Mouse (Mus musculus): ENCODE data around the gene Gm20388. TPM values are rescaled to one million over a fixed set of nuclear protein-coding genes. Genes with fewer than 3 reads are reported as not detected.

Gm20388 gene
- polyA plus RNA-seq, 1 experiment from 2014 or later: 3.6 TPM

DNA sequence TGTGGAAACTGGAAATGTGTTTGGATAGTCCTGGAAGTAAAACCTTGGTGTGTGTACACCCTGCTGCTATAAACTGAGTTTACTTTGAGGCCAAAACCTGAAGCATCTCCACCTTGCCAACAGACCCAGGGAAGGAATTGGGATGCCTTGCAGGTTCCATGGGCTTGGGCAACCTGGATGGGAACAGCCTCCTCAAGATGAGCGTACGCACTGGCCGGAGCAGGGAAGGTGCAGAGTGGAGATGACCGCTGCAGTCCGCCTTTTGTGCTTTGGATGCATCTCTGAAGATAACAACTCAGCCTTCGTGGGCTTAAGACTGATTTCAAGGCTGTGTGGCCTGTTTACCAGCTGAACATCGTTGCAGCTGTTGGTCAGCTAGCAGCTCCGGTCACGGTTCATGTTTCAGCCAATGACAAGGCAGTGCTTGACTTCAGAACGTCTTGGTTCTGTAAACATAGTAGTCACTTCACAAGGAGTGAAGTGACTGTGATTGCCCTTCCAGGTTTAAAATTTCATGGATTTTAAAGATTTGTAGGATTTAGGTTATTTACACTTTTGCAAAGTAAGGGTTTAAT is 2044.4 kb downstream of the Gm20388 start:
- 86% methylated on average over 10 of the region's 10 CpGs for WGBS
- Histone ChIP-seq H3K4me3 (no peak overlapping the region), H3K9me3 (no peaks in the 10 kb centered on the region), H3K27ac (replicated peaks) (no peak overlapping the region), H3K27me3 (replicated peaks; ENCODE audit: low read depth, poor library complexity, severe bottlenecking) (no peaks in the 10 kb centered on the region), H3K36me3 (replicated peaks) (peaks cover 51% of the 10 kb centered on the region), H3K4me1 (peaks cover 23% of the 10 kb centered on the region)
- no peak for DNase-seq (ENCODE audit: low spot score)

DNA sequence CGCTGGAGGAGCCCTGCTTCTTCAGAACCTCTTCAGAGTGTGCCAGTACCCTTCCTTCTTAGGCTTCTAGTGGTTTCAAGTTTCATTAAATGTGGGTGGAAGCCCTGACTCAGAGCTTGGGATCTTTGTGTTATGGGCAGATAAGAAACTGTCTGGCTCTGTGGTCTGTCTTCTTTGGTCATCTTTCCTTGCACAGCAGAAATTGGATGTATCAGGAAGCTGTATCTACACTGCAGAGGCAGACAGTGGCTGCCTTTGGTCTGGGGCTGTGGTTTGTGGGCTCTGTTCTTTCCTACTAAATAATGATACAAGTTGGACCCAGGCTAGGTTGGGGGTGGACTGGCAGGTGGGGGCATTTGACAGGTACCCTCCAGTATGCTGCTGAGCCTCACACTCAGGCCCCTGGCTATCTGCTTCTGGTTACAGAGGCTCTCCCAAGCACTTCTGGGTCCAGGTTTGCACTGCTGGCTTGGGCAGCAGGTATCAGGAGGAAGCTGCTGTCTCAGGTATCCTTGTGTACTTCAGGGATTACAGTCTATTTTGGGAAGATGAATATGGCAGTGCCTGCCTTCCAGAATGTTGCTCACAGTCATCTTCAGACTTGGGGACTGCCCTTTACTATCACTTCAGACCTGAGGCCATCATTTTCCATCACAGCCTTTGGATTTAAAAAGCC is 2045.3 kb downstream of the Gm20388 start:
- WGBS: 71% methylated on average over 1 of the region's 1 CpGs
- H3K9me3 ChIP-seq: no peaks in the 10 kb centered on the region
- H3K4me3 ChIP-seq: no peak overlapping the region
- no peak for DNase-seq (ENCODE audit: low spot score)
- no peaks in the 10 kb centered on the region for H3K27me3 ChIP-seq (replicated peaks; ENCODE audit: low read depth, poor library complexity, severe bottlenecking)
- peaks cover 51% of the 10 kb centered on the region for H3K36me3 ChIP-seq (replicated peaks)
- H3K4me1 ChIP-seq: peaks cover 23% of the 10 kb centered on the region
- H3K27ac ChIP-seq (replicated peaks): no peak overlapping the region

DNA sequence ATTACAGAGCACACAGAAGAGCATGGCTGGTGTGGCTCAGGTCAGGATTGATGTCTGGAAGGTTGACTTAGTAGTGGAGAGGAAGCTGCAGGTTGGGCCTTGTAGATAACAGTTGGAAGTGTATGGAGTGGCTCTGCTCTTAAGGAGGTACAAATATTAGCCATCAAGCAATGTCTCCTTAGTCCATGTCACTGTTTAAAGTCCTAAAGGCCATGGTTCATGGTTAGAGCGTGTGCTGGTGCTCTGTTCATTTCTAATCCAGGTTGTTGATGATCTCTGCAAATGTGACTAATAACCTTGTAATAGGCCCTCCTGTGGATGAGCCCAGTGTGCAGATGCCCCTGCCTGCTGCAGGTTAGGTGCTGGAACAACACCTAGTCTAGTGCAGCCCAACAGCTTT is 2047.8 kb downstream of the Gm20388 start:
- Histone ChIP-seq H3K36me3 (replicated peaks) (peaks cover 44% of the 10 kb centered on the region), H3K4me1 (peaks cover 5% of the 10 kb centered on the region; the same call in 1 of the 2 replicates), H3K9me3 (no peaks in the 10 kb centered on the region), H3K27ac (replicated peaks) (no peak overlapping the region), H3K4me3 (no peak overlapping the region), H3K27me3 (replicated peaks; ENCODE audit: low read depth, poor library complexity, severe bottlenecking) (no peaks in the 10 kb centered on the region)
- DNase-seq (ENCODE audit: low spot score): peak; percentile 6
- WGBS: 98% methylated on average over 1 of the region's 1 CpGs

- Histone ChIP-seq H3K36me3 (replicated peaks) (peaks cover 16% of the 10 kb centered on the region), H3K27ac (replicated peaks) (no peak overlapping the region), H3K9me3 (no peaks in the 10 kb centered on the region), H3K27me3 (replicated peaks; ENCODE audit: low read depth, poor library complexity, severe bottlenecking) (no peaks in the 10 kb centered on the region), H3K4me1 (peaks cover 36% of the 10 kb centered on the region), H3K4me3 (no peak overlapping the region)
- WGBS: 85% methylated on average over 3 of the region's 3 CpGs
- no peak for DNase-seq (ENCODE audit: low spot score)
Observed at GRCm38 (mm10) chr8:121962892-121963291, 2052.3 kb downstream of the Gm20388 start.

GRCm38 (mm10) chr8:121964716-121965512 is 2054.3 kb downstream of the Gm20388 start:
- WGBS: 77% methylated on average over 8 of the region's 8 CpGs

GRCm38 (mm10) chr8:121966110-121966509 is 2055.5 kb downstream of the Gm20388 start:
- Histone ChIP-seq H3K27me3 (replicated peaks; ENCODE audit: low read depth, poor library complexity, severe bottlenecking) (no peaks in the 10 kb centered on the region), H3K36me3 (replicated peaks) (peaks cover 16% of the 10 kb centered on the region; the same call in 1 of the 2 replicates), H3K27ac (replicated peaks) (0 out of 2 replicates have a peak overlapping the region, but pooled peaks have one; percentile 76), H3K9me3 (no peaks in the 10 kb centered on the region), H3K4me3 (no peak overlapping the region), H3K4me1 (peaks cover 52% of the 10 kb centered on the region)
- WGBS: 71% methylated on average over 5 of the region's 5 CpGs
- DNase-seq (ENCODE audit: low spot score): no peak

More at GRCm38 (mm10) chr8:121964716-121965512, 2054.3 kb downstream of the Gm20388 start:
- peak; percentile 31 for DNase-seq (ENCODE audit: low spot score)
- Histone ChIP-seq H3K36me3 (replicated peaks) (peaks cover 10% of the 10 kb centered on the region; the same call in 1 of the 2 replicates), H3K27ac (replicated peaks) (0 out of 2 replicates have a peak overlapping the region, but pooled peaks have one; percentile 30), H3K27me3 (replicated peaks; ENCODE audit: low read depth, poor library complexity, severe bottlenecking) (no peaks in the 10 kb centered on the region), H3K9me3 (no peaks in the 10 kb centered on the region), H3K4me3 (no peak overlapping the region), H3K4me1 (peaks cover 45% of the 10 kb centered on the region)

DNA sequence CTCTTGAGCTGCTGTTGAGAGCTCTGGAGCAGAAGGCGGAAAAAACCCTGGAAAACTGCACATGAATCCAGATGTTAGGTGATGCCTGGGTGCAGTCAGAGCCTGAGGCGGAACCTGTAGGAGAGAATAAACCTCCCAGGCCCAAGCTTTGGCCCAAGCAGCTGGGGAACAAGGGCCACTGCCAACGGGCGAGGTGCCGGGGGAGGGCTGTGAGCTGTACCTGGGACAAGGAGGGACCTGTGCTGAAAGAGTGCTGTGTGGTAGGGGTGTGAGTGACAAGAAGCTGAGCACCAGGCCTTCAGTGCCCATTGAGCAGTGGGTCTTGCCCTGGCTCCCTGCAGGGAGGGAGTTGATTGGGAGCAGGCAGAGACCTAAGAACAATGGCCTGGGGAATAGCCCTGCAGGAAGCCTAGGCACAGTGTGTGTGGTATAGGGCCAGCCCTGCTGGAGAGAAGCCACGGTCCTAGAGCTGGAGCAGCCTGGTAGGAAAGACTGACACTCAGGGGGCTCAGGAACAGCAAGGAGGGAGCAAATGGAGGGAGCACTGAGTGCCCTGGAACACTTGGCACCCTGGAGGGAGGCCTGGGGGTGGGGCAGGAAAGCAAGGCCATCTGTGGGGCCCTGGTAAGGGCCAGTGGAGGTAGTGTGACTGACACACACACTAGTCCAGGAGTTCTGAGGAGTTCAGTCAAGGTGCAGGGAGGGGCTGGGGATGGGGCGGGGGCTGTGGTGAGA is 2056.2 kb downstream of the Gm20388 start:
- Histone ChIP-seq H3K27me3 (replicated peaks; ENCODE audit: low read depth, poor library complexity, severe bottlenecking) (no peaks in the 10 kb centered on the region), H3K9me3 (no peaks in the 10 kb centered on the region), H3K27ac (replicated peaks) (peak overlapping the region; percentile 76), H3K4me3 (no peak overlapping the region), H3K36me3 (replicated peaks) (peaks cover 19% of the 10 kb centered on the region), H3K4me1 (peaks cover 56% of the 10 kb centered on the region)
- 44% methylated on average over 7 of the region's 7 CpGs for WGBS
- DNase-seq (ENCODE audit: low spot score): no peak

GRCm38 (mm10) chr8:121967977-121968376 is 2057.3 kb downstream of the Gm20388 start:
- no peak overlapping the region for H3K27ac ChIP-seq (replicated peaks)
- no peak for DNase-seq (ENCODE audit: low spot score)
- 44% methylated on average over 4 of the region's 4 CpGs for WGBS
- H3K9me3 ChIP-seq: no peaks in the 10 kb centered on the region
- no peaks in the 10 kb centered on the region for H3K27me3 ChIP-seq (replicated peaks; ENCODE audit: low read depth, poor library complexity, severe bottlenecking)
- H3K36me3 ChIP-seq (replicated peaks): peaks cover 23% of the 10 kb centered on the region
- H3K4me1 ChIP-seq: peaks cover 56% of the 10 kb centered on the region
- no peak overlapping the region for H3K4me3 ChIP-seq

DNA sequence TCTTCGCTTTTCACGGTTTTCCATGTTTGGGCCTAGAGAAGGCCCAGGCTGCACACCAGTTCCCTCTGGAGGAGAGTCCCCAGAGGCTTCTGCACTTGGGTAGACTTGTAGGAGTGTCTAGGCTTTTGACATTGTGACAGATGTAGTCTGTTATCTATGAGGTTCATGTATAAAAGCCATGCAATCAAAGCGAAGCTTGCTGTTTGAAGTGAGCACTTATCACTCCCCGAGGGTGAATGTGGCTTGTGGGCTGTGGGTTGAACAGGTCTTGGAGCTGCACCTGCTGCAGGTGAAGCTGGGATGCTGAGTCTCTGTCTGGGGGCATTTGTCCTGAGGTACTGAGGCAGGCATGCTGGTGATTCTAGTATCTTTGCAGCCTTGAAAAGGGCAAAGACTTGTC is 2057.9 kb downstream of the Gm20388 start:
- Histone ChIP-seq H3K9me3 (no peaks in the 10 kb centered on the region), H3K4me1 (peaks cover 56% of the 10 kb centered on the region), H3K36me3 (replicated peaks) (peaks cover 23% of the 10 kb centered on the region), H3K27ac (replicated peaks) (no peak overlapping the region), H3K27me3 (replicated peaks; ENCODE audit: low read depth, poor library complexity, severe bottlenecking) (no peaks in the 10 kb centered on the region), H3K4me3 (no peak overlapping the region)
- no peak for DNase-seq (ENCODE audit: low spot score)
- 86% methylated on average over 4 of the region's 4 CpGs for WGBS

GRCm38 (mm10) chr8:121970225-121970624 is 2059.6 kb downstream of the Gm20388 start:
- Histone ChIP-seq H3K27ac (replicated peaks) (no peak overlapping the region), H3K9me3 (no peaks in the 10 kb centered on the region), H3K36me3 (replicated peaks) (peaks cover 31% of the 10 kb centered on the region), H3K4me3 (no peak overlapping the region), H3K27me3 (replicated peaks; ENCODE audit: low read depth, poor library complexity, severe bottlenecking) (no peaks in the 10 kb centered on the region), H3K4me1 (peaks cover 43% of the 10 kb centered on the region)
- no peak for DNase-seq (ENCODE audit: low spot score)
- 88% methylated on average over 8 of the region's 8 CpGs for WGBS

DNA sequence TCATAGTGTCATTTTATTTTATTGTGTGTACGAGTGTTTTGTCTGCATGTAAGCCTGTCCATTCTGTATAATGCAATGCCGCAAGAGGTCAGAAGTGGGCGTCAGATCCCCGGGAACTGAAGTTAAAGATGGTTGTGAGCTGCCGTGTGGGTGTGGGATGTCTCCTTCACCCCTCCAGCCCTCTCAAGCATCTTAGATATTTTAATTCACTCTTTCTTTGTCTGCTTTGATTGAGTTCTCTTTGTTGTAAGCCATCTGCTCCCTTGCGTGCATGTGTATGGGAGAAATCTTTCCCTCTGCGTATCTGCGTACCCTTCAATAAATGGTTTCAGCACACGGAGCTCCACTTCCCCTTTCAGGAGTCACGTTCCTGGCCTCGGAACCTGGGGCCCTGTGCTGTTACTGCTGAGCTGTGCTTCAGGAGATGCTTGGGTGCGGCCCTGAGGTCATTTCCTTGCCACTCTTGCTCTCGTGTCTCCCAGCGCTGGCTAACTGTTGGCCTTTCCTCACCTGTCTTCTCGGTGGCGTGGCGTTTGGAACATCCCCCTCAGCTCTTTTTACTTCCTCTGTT is 2060.9 kb downstream of the Gm20388 start:
- WGBS: 83% methylated on average over 17 of the region's 17 CpGs
- no peak for DNase-seq (ENCODE audit: low spot score)
- Histone ChIP-seq H3K36me3 (replicated peaks) (peaks cover 45% of the 10 kb centered on the region), H3K4me3 (no peak overlapping the region), H3K27me3 (replicated peaks; ENCODE audit: low read depth, poor library complexity, severe bottlenecking) (no peaks in the 10 kb centered on the region), H3K9me3 (no peaks in the 10 kb centered on the region), H3K4me1 (peaks cover 33% of the 10 kb centered on the region), H3K27ac (replicated peaks) (0 out of 2 replicates have a peak overlapping the region, but pooled peaks have one; percentile 14)

GRCm38 (mm10) chr8:121973906-121974305 is 2063.3 kb downstream of the Gm20388 start:
- H3K36me3 ChIP-seq (replicated peaks): peaks cover 66% of the 10 kb centered on the region
- H3K27ac ChIP-seq (replicated peaks): no peak overlapping the region
- H3K4me3 ChIP-seq: no peak overlapping the region
- no peaks in the 10 kb centered on the region for H3K27me3 ChIP-seq (replicated peaks; ENCODE audit: low read depth, poor library complexity, severe bottlenecking)
- WGBS: 96% methylated on average over 28 of the region's 28 CpGs
- DNase-seq (ENCODE audit: low spot score): no peak
- peaks cover 15% of the 10 kb centered on the region for H3K4me1 ChIP-seq
- H3K9me3 ChIP-seq: no peaks in the 10 kb centered on the region

Measured in embryonic facial prominence, embryonic 10.5 days (tissue).